ENCODE assay signal across 8 mouse cellular contexts in the genomic region with DNA sequence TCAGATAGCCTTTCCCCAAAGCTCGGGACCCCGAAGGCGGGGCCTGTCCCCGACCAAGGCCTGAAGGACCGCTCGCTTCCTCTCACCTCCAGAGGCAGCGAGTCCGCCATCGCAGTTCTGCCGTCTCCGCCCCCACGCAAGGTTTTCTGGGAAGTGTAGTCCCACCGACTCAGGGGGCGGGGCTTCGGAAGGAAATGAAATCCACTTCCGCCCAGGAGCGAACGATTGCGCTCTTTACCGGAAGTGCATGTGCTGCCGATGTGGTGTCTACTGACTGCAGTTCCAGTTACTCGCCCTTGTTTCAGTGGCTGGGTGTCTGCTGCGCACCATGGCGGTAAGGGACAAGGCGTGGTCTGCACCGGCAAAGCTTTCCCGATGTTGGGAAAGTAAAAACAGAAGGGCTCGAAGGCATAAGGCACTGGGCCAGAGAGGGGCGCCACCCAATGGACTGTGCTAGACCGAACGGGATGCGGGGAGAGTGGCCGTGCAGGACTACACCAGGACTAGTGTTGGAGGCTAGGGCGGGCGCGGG. TPM values are rescaled to one million over a fixed set of nuclear protein-coding genes. Genes with fewer than 3 reads are reported as not detected.
DNase-seq lines count a peak whose midpoint lies in the region; ATAC-seq and TF ChIP-seq lines count a peak whose summit lies in the region.

Gene Lrrc29, minus strand, starts transcription at position 138 of the 532 bp plus-strand sequence.
Gene Tmem208, plus strand, starts transcription at position 214 of the 532 bp plus-strand sequence.

- TF ChIP-seq CTCF in gastrocnemius, adult 2 months (IDR thresholded peaks at IDR 0.05), result peak; percentile 63
- TF ChIP-seq CTCF in left cerebral cortex, adult 2 months (IDR thresholded peaks at IDR 0.05), result peak; percentile 46

- ATAC-seq in activated CD4-positive, CD25-positive, alpha-beta regulatory T cell, adult 4 months, result peak; percentile 95
- peak; percentile 90 for ATAC-seq in common myeloid progenitor, adult 5-6 weeks (replicated peaks; ENCODE audit: low read depth, poor library complexity, severe bottlenecking)
- ATAC-seq in hindbrain, embryonic 16.5 days, result peak; percentile 92

- intact Hi-C loops in gastrocnemius, adult 2 months (cut with DNase I), result loop anchor here (2.0 kb wide), 1 partner anchor 27 kb away; no protein-coding TSS in a partner anchor
- intact Hi-C loops in left cerebral cortex, adult 2 months (cut with DNase I), result loop anchor here (2.0 kb wide), 1 partner anchor 15 kb away; no protein-coding TSS in a partner anchor

- peaks cover 20% of the 10 kb centered on the region for H3K4me1 ChIP-seq in hindbrain, embryonic 16.5 days (ENCODE audit: control insufficient read depth, insufficient read depth, low read depth, low read length)

- 0% methylated on average over 36 of the region's 36 CpGs for WGBS in hindbrain, embryonic 16.5 days
- WGBS in macrophage (ENCODE audit: missing documents), result 1% methylated on average over 36 of the region's 36 CpGs

- peak; percentile 97 for DNase-seq in gastrocnemius, adult 2 months
- DNase-seq in left cerebral cortex, adult 2 months (ENCODE audit: extremely low spot score in 1 of 2, low spot score in 2 of 2), result peak; percentile 96 to 97
- peak; percentile 90 for DNase-seq in retina, postnatal 7 days (ENCODE audit: low read depth, low spot score)
- peak; percentile 91 to 95 for DNase-seq in urinary bladder, adult 18-20 months (ENCODE audit: low spot score in 2 of 2)

- H3K9me3 ChIP-seq in hindbrain, embryonic 16.5 days (ENCODE audit: control insufficient read depth, low read length), result no peaks in the 10 kb centered on the region

- peak within 1 kb of the TSS; percentile 95 for H3K27ac ChIP-seq in gastrocnemius, adult 2 months
- H3K27ac ChIP-seq in hindbrain, embryonic 16.5 days (ENCODE audit: low read depth, low read length), result peak within 1 kb of the TSS; percentile 77
- H3K27ac ChIP-seq in left cerebral cortex, adult 2 months, result peak within 1 kb of the TSS; percentile 96
- peak within 1 kb of the TSS; percentile 83 for H3K27ac ChIP-seq in macrophage

- peak within 1 kb of the TSS; percentile 84 for H3K4me3 ChIP-seq in gastrocnemius, adult 2 months
- H3K4me3 ChIP-seq in hindbrain, embryonic 16.5 days (ENCODE audit: low read length), result peak within 1 kb of the TSS; percentile 70
- peak within 1 kb of the TSS; percentile 99 for H3K4me3 ChIP-seq in left cerebral cortex, adult 2 months
- H3K4me3 ChIP-seq in macrophage (ENCODE audit: inconsistent target), result peak within 1 kb of the TSS; percentile 92

- H3K9ac ChIP-seq in hindbrain, embryonic 16.5 days (ENCODE audit: low read depth, low read length), result peak within 1 kb of the TSS; percentile 86

- H3K36me3 ChIP-seq in hindbrain, embryonic 16.5 days (ENCODE audit: control insufficient read depth, insufficient read depth, low read length), result peaks cover 20% of the 10 kb centered on the region
- H3K36me3 ChIP-seq in macrophage (ENCODE audit: inconsistent target), result peaks cover 39% of the 10 kb centered on the region

- peaks cover 30% of the 10 kb centered on the region for H3K79me2 ChIP-seq in macrophage (ENCODE audit: inconsistent target)

- peak within 1 kb of the TSS; percentile 71 for H3K4me2 ChIP-seq in hindbrain, embryonic 16.5 days (ENCODE audit: low read length)

- H3K27me3 ChIP-seq in hindbrain, embryonic 16.5 days (replicated peaks; ENCODE audit: control insufficient read depth, insufficient read depth, low read length), result no peaks in the 10 kb centered on the region

RNA-seq across cellular contexts. Expression of gene Lrrc29, which starts in this region (rescaled TPM):
- polyA plus RNA-seq in activated CD4-positive, CD25-positive, alpha-beta regulatory T cell, adult 4 months (2017; shearing (Covaris generic)), result 1 to 10 TPM; 1.4 to 2.7 TPM
- total RNA-seq in common myeloid progenitor, adult 5-6 weeks (2017), result 1.2 and 4.0 TPM in 2 replicates
- total RNA-seq in gastrocnemius, adult 2 months (2021), result 1 to 10 TPM in 1 of 2 experiments, under 1 TPM in 1; 0.99 to 1.3 TPM
- polyA plus RNA-seq in hindbrain, embryonic 16.5 days (2015; fragmentation: Nextera tagmentation; extraction: Ambion mirVana), result 0.90 and 0.94 TPM in 2 replicates
- 1 to 10 TPM; 6.6 to 6.8 TPM for total RNA-seq in left cerebral cortex, adult 2 months (2021)
- 10 to 100 TPM in 18 of 26 experiments, 1 to 10 TPM in 8; 5.3 to 29.4 (median 15.1) TPM for total RNA-seq in macrophage (2018; cell fraction: chromatin; rRNA removed)
- total RNA-seq in macrophage (2018; cell fraction: cytosol; rRNA removed), result 1 to 10 TPM in 14 of 26 experiments, under 1 TPM in 12; 0.62 to 2.6 (median 1.0) TPM
- 10 to 100 TPM in 12 of 26 experiments, 1 to 10 TPM in 14; 2.5 to 17.5 (median 9.2) TPM for total RNA-seq in macrophage (2018; cell fraction: nucleus; rRNA removed)
- 0.63 to 1.4 TPM (median 0.77 TPM) in 3 replicates for polyA plus RNA-seq in macrophage (2018)

RNA-seq across cellular contexts. Expression of gene Tmem208, which starts in this region (rescaled TPM):
- polyA plus RNA-seq in activated CD4-positive, CD25-positive, alpha-beta regulatory T cell, adult 4 months (2017; shearing (Covaris generic)), result 100 to 1,000 TPM; 160 to 182 TPM
- total RNA-seq in common myeloid progenitor, adult 5-6 weeks (2017), result 21.7 and 28.4 TPM in 2 replicates
- 10 to 100 TPM; 20.1 to 24.6 TPM for total RNA-seq in gastrocnemius, adult 2 months (2021)
- polyA plus RNA-seq in hindbrain, embryonic 16.5 days (2015; fragmentation: Nextera tagmentation; extraction: Ambion mirVana), result 144 and 150 TPM in 2 replicates
- total RNA-seq in left cerebral cortex, adult 2 months (2021), result 10 to 100 TPM; 35.4 to 40.1 TPM
- total RNA-seq in macrophage (2018; cell fraction: chromatin; rRNA removed), result 10 to 100 TPM; 14.6 to 58.3 (median 34.2) TPM
- 10 to 100 TPM; 31.0 to 53.6 (median 47.2) TPM for total RNA-seq in macrophage (2018; cell fraction: cytosol; rRNA removed)
- total RNA-seq in macrophage (2018; cell fraction: nucleus; rRNA removed), result 10 to 100 TPM; 26.1 to 78.9 (median 46.8) TPM
- 19.5 to 78.9 TPM (median 58.8 TPM) in 3 replicates for polyA plus RNA-seq in macrophage (2018)

Comparison
In these comparisons a context has a peak if more than half of its experiments do, and no peak if none do; other contexts are left out.
1. Peak in every context shown above with its lines: DNase-seq, ATAC-seq, H3K4me3 ChIP-seq and H3K27ac ChIP-seq.